Mouse (Mus musculus) stomach, postnatal 0 days (tissue): ENCODE results near the gene Gnat1.

ENCODE experiments used
- CTCF ChIP-seq: IDR thresholded peaks from 2 replicates; pipeline ENCODE4 v1.5.1; 2016; ENCODE audit warnings: antibody characterized with exemption, low read depth, mild to moderate bottlenecking, moderate library complexity
- EP300 ChIP-seq: optimal IDR thresholded peaks from 2 replicates; pipeline ENCODE3; 2016; ENCODE audit warnings: antibody characterized with exemption

DNA sequence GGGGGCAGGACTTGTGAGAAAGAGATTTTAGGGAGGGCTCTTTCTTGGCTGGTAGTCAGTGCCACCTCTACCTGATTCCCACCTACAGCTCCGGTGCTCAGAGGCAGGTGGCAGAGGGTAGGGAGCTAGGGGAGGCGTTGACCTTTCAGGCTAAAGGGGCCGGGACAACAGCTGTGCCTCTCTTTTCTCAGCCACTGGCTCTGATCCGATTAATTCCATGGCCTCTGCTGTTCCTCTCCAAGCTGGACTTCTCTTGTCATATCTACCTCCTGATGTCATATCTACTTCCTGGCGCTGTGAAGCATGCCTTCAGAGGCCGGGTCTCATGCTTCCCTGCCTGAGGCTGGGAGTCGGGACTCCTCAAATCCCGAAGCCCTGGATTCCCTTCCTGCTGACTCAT lies 11.5 kb downstream of the Gnat1 start:
- TF ChIP-seq CTCF (no peak), EP300 (no peak)
